Mouse (Mus musculus) stomach, embryonic 16.5 days (tissue): ENCODE results near the gene Rab15. TPM values are rescaled to one million over a fixed set of nuclear protein-coding genes. Genes with fewer than 3 reads are reported as not detected.
A peak's percentile ranks its signal among the peaks of the same experiment; 100 is the strongest.

Experiments
- ATAC-seq: fragments of 200-750 bp; cut with Nextera tagmentation; 2 replicates; pipeline ENCODE4 v1.8.0; 2017; ENCODE audit warnings: moderate number of reproducible peaks, moderate TSS enrichment; ENCODE audit not compliant: insufficient read depth, low FRiP score
- H3K27ac ChIP-seq: fragments of 300-500 bp; sonication (generic); 2 replicates; pipeline ENCODE4 v1.5.1; 2014; ENCODE audit warnings: low read length
- H3K27me3 ChIP-seq: fragments of 300-500 bp; sonication (generic); 2 replicates; pipeline ENCODE4 v1.6.1; 2014; ENCODE audit warnings: low read length, control low read depth, mixed read lengths; ENCODE audit not compliant: control insufficient read depth, insufficient read depth
- H3K36me3 ChIP-seq: fragments of 300-500 bp; sonication (generic); 2 replicates; pipeline ENCODE4 v1.6.1; 2014; ENCODE audit warnings: low read length; ENCODE audit not compliant: control insufficient read depth, insufficient read depth
- H3K4me1 ChIP-seq: fragments of 300-500 bp; sonication (generic); 2 replicates; pipeline ENCODE4 v1.6.1; 2014; ENCODE audit warnings: low read length, control low read depth, mixed read lengths; ENCODE audit not compliant: control insufficient read depth, insufficient read depth
- H3K4me2 ChIP-seq: fragments of 300-500 bp; sonication (generic); 2 replicates; pipeline ENCODE4 v1.6.1; 2014; ENCODE audit warnings: low read depth, low read length, mixed read lengths
- H3K4me3 ChIP-seq: fragments of 300-500 bp; sonication (generic); replicated peaks from 2 replicates; pipeline ENCODE4 v1.5.1; 2014; ENCODE audit warnings: mild to moderate bottlenecking, low read length
- H3K9ac ChIP-seq: fragments of 300-500 bp; sonication (generic); 2 replicates; pipeline ENCODE4 v1.6.1; 2014; ENCODE audit warnings: low read length
- H3K9me3 ChIP-seq: fragments of 300-500 bp; sonication (generic); replicated peaks from 2 replicates; pipeline ENCODE4 v1.6.1; 2016; ENCODE audit warnings: low read length, control low read depth; ENCODE audit not compliant: control insufficient read depth
- WGBS: fragments of 180-500 bp; shearing (Covaris S2); extraction: QIAGEN DNeasy Blood & Tissue Kit; methylation state at CpG from one replicate; pipeline ENCODE4 v1.1.7; 2014; 5-methylcytosine and 5-hydroxymethylcytosine counted together
- polyA plus RNA-seq: library from polyadenylated mRNA; unstranded; fragments of >200 nt; fragmentation: Nextera tagmentation; extraction: Ambion mirVana; gene quantifications from 2 replicates; pipeline ENCODE4 v1.2.1, GENCODE M21; 2015

Gene Rab15
- polyA plus RNA-seq, 1 experiment from 2014 or later = 38.3 TPM

DNA sequence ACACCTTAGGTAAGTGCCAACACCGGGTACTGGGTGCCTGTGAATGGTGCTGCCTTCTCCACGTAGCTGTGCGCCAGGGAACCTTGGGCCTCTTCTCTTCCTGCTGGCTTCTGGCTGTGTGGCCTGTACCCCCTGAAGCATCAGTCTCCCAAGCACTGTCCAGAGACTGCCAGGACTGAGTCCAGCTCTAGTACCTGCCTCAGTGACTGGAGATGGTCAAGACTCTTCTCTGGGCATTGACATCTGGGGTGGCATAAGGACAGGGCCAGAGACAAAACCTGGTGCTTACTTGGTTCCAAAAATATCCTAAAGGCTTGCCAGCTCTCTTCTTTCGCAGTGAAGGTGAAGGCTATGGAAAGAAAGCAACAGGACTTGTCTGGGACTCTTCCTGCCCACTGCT is 11.7 kb downstream of the Rab15 start:
- ATAC-seq = no peak
- WGBS = 92% methylated on average over 4 of the region's 4 CpGs
- Histone ChIP-seq H3K27me3 (no peaks in the 10 kb centered on the region), H3K27ac (no peak overlapping the region), H3K4me3 (no peak overlapping the region), H3K4me2 (no peak overlapping the region), H3K36me3 (no peaks in the 10 kb centered on the region; the same call in 1 of the 2 replicates), H3K9me3 (no peaks in the 10 kb centered on the region), H3K9ac (no peak overlapping the region), H3K4me1 (peaks cover 7% of the 10 kb centered on the region; the same call in 1 of the 2 replicates)

DNA sequence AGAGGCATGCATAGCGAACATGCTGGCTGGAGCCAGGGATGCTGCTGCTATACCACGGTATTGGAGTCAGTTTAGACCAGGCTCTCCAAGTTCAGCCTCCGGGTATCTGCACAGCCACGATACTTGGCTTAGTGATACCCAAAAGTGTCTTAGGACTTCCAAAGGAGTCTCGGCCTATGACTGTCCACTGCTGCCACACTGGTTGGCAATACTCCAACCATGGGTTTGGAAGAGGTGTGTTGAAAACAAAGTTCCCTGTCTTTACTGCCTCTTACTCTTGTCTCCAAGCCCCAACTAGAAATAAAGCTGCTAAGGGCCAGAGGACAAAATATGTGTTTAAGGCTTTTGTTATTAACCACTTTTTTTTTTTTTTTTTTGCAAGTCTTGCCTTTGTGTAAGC is 12.2 kb downstream of the Rab15 start:
- Histone ChIP-seq H3K4me3 (no peak overlapping the region), H3K9ac (no peak overlapping the region), H3K27ac (no peak overlapping the region), H3K27me3 (no peaks in the 10 kb centered on the region), H3K9me3 (no peaks in the 10 kb centered on the region), H3K36me3 (no peaks in the 10 kb centered on the region; the same call in 1 of the 2 replicates), H3K4me1 (peaks cover 5% of the 10 kb centered on the region; the same call in 1 of the 2 replicates), H3K4me2 (no peak overlapping the region)
- ATAC-seq = no peak
- 92% methylated on average over 5 of the region's 5 CpGs for WGBS

DNA sequence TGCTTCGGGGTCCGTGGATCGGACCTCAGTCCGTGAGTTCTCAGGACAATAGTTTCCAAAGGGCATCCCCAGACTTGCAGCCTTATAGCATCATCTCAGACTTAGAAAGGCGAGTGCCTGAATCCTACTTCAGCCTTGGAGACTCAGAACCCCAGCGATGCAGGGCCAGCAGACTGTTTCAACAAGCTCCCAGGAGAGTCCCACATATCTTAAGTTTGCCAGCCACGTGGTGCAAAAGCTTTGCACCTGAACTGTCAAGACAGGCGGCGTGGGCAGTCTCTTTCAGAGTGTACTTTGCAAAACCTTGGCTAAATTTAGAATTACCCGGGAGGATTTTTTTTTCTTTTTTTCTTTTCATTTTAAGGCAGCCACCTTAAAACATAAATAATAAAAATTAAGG is 14.9 kb downstream of the Rab15 start:
- no peak overlapping the region for H3K9ac ChIP-seq
- H3K9me3 ChIP-seq = no peaks in the 10 kb centered on the region
- H3K4me2 ChIP-seq = no peak overlapping the region
- H3K27ac ChIP-seq = no peak overlapping the region
- H3K36me3 ChIP-seq = no peaks in the 10 kb centered on the region; the same call in 1 of the 2 replicates
- no peaks in the 10 kb centered on the region for H3K4me1 ChIP-seq
- ATAC-seq = no peak
- H3K4me3 ChIP-seq = no peak overlapping the region
- H3K27me3 ChIP-seq = no peaks in the 10 kb centered on the region
- 78% methylated on average over 10 of the region's 10 CpGs for whole genome bisulfite sequencing

DNA sequence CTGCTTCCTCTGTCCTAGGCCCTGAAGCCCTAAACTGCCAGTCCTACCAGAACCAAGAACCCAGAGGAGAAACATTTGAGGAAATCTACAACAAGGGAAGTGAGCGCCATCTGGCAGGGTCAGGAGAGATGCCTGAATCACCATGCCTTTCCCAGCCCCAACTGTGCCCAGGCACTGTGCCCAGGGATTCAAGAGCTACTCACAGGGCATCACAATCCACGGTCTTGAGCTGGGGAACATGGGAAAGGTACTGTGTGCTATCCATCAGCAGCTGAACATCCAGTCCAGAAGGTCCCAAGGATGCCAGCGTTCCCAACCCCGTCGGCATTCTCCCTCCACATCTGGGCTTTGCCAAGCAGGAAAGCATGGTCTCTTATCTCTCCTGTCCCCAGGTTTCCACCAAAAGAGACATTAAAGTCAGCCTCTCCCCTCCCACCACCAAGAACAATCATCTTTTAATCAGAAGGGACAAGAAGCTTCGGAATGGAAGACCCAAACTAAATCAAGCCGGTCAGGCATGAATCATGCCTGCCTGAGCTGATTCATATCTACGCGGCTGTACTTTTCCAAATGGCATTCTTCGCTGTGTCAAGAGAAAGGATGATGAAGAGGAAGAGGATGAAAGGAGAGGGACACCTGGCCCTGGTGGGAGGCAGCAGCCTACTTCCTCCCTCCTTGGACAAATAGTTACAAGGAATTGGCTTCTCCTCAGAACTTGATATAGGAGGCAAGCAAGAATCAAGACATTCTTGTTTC is 17.5 kb downstream of the Rab15 start:
- H3K4me2 ChIP-seq = no peak overlapping the region
- ATAC-seq = no peak
- no peak overlapping the region for H3K9ac ChIP-seq
- H3K27ac ChIP-seq = no peak overlapping the region
- no peaks in the 10 kb centered on the region for H3K36me3 ChIP-seq
- H3K4me3 ChIP-seq = no peak overlapping the region
- H3K4me1 ChIP-seq = no peaks in the 10 kb centered on the region
- H3K27me3 ChIP-seq = no peaks in the 10 kb centered on the region
- H3K9me3 ChIP-seq = no peaks in the 10 kb centered on the region
- 80% methylated on average over 10 of the region's 10 CpGs for WGBS

DNA sequence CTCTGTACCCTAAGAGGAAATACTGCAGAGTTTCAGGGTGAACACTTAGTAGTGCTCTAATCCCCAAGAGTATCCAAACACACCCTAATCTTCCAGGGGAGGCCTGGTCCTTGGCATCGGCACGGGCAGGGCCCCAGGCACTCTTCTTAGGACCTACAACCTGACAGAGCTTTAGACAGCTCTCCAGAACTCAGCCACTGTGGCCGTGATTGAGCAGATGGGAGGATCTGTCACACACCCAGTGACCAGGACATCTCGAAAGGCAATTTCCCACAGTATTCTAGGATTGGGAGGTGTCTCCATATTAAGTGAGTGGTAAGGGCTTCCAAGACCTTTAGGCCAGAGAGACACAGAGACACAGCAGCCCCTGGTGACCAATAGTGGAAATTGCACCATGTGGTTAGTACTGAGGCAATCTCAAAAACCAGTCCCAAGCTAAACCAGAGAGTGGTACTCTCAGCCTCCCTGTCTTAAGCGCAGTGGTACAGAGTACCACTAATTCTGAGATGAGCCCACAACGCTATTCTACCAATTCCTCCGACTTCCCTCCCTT is 18.9 kb downstream of the Rab15 start:
- 51% methylated on average over 7 of the region's 7 CpGs for WGBS
- peak; percentile 63; the same call in 1 of the 2 replicates for ATAC-seq
- H3K4me3 ChIP-seq = no peak overlapping the region
- H3K27me3 ChIP-seq = no peaks in the 10 kb centered on the region
- H3K9me3 ChIP-seq = no peaks in the 10 kb centered on the region
- no peaks in the 10 kb centered on the region for H3K4me1 ChIP-seq
- no peaks in the 10 kb centered on the region for H3K36me3 ChIP-seq
- H3K9ac ChIP-seq = no peak overlapping the region
- no peak overlapping the region for H3K4me2 ChIP-seq
- no peak overlapping the region for H3K27ac ChIP-seq

DNA sequence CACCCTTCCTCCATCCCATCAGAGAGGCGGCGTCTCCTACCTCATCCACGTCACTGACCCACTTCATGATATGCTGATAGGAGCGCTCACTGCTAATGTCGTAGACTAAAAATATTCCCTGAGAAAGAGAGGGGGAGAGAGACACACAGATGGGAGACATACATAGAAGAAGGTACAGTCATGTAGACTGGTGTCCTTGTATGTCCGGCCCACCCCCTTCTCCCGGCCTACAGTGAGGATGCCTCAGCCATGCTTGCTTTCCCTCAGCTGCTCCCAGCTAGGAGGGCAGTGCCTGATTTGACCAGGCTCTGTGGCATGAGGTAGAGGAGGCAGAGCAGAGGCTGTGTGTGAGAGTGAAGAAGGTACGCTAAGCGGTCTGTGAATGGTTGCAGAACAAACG is 19.7 kb downstream of the Rab15 start:
- H3K27me3 ChIP-seq = no peaks in the 10 kb centered on the region
- no peak for ATAC-seq
- H3K4me3 ChIP-seq = no peak overlapping the region
- H3K9ac ChIP-seq = no peak overlapping the region
- H3K4me1 ChIP-seq = no peaks in the 10 kb centered on the region
- no peak overlapping the region for H3K27ac ChIP-seq
- WGBS = 94% methylated on average over 10 of the region's 10 CpGs
- no peaks in the 10 kb centered on the region for H3K36me3 ChIP-seq
- H3K9me3 ChIP-seq = no peaks in the 10 kb centered on the region
- H3K4me2 ChIP-seq = no peak overlapping the region

DNA sequence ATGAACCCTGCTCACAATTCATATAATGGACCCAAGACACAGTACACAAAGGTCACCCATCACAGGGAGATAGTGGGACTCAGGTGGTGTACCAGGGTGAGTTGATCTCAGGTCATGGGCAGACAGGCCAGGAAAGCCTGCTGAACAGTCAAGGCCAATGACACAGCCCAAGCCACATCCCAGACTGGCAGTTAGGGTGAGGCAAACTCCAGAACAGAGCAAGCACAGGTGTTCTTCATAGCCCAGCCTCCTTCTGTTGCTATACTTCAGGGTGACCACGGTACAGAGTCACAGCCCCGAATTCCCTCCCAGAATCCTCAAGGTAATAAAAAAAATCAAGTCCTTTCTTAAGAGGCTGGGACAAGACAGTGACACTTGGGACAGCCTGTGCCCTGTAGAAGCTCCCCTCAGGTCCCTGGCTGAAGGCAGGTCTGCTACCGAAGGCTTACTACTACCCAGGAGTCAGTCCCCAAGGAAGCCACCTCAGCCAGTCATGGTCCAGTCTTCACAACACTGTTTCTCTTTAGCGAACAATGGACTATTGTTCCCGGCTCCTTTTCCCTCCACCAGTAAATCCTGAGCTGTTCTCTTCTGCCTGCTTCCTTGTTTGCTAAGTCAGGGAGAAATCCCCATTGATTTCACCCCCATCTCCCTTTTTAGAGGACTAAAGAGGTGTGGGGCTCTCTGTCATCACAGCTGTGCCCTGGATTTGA is 24.5 kb downstream of the Rab15 start:
- no peak overlapping the region for H3K27ac ChIP-seq
- 70% methylated on average over 5 of the region's 5 CpGs for WGBS
- H3K27me3 ChIP-seq = no peaks in the 10 kb centered on the region
- H3K4me2 ChIP-seq = no peak overlapping the region
- no peaks in the 10 kb centered on the region for H3K9me3 ChIP-seq
- ATAC-seq = no peak
- H3K4me1 ChIP-seq = 0 out of 2 replicates have a peak, but pooled peaks cover 12% of the 10 kb centered on the region
- H3K9ac ChIP-seq = no peak overlapping the region
- no peaks in the 10 kb centered on the region for H3K36me3 ChIP-seq
- no peak overlapping the region for H3K4me3 ChIP-seq

DNA sequence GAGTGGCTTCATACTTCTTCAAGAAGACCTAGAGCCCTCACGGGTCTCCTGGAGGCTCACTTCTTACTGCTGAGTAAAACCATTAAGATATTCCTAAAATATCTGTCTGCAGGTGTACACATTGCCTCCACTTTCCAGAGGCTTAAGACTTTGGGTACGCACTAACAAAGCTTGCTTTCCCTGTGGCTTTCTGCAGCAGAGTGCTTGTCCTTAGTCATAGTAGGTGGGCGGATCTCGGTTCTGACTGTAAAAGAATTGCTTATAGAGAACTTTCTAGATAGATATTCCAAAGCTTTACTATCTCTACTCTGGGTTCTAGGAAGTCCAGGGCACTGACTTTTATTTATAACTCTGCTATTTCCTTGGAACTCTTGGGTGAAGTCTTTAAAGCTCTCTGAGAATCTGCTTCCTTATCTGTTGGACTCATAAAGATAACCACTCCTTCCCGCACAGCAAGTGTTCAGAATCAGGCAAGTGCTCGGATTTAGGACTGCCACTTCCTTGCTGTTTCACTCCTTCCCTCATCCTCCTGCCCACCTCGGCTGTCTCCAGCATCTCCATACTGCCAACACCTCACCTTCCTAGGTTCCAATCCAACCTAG is 25.7 kb downstream of the Rab15 start:
- Histone ChIP-seq H3K9me3 (no peaks in the 10 kb centered on the region), H3K27me3 (no peaks in the 10 kb centered on the region), H3K9ac (no peak overlapping the region), H3K4me1 (0 out of 2 replicates have a peak, but pooled peaks cover 12% of the 10 kb centered on the region), H3K36me3 (no peaks in the 10 kb centered on the region), H3K4me3 (no peak overlapping the region), H3K4me2 (no peak overlapping the region), H3K27ac (peak overlapping the region; percentile 57; the same call in 1 of the 2 replicates)
- 68% methylated on average over 7 of the region's 7 CpGs for WGBS
- ATAC-seq = no peak

DNA sequence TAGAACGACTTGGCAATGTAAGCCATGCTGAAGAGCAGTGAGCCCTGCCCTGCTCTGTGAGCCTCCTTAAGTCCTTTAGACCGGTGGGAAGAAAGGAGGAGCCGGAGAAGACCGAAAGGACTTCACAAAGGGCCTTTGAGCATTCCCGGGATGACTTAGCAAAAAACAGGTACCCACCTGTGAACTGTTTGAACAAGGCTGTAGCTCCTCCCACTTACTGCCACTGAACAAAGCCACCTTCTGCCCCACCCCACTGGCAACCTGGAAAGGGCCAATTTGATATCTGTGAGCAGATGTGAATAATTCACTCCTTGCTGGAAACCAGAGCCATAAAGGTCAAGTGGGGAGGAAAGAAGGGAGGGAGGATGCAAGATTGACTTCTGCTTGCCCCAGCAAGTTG is 27.4 kb downstream of the Rab15 start, which contains the start of gene Gpx2:
Gene Gpx2, minus strand, starts transcription at position 205 of the 400 bp plus-strand sequence.
- Histone ChIP-seq H3K4me2 (peak within 1 kb of the TSS; percentile 9), H3K36me3 (no peaks in the 10 kb centered on the region), H3K4me1 (peaks cover 15% of the 10 kb centered on the region; the same call in 1 of the 2 replicates), H3K9me3 (no peaks in the 10 kb centered on the region), H3K27me3 (no peaks in the 10 kb centered on the region), H3K9ac (no peak within 1 kb of the TSS), H3K4me3 (peak within 1 kb of the TSS; percentile 30), H3K27ac (peak within 1 kb of the TSS; percentile 70)
- 50% methylated on average over 5 of the region's 5 CpGs for WGBS
- ATAC-seq = peak; percentile 75
